Mouse (Mus musculus) hindbrain, embryonic 15.5 days (tissue): ENCODE data around the gene Plekhf1. TPM values are rescaled to one million over a fixed set of nuclear protein-coding genes. Genes with fewer than 3 reads are reported as not detected.

ENCODE experiments used
- ATAC-seq: fragments of 200-750 bp; cut with Nextera tagmentation; 2 replicates; pipeline ENCODE4 v1.8.0; 2017; ENCODE audit warnings: low read depth, moderate number of reproducible peaks, moderate TSS enrichment; ENCODE audit not compliant: low FRiP score
- H3K27ac ChIP-seq: fragments of 300-500 bp; sonication (generic); replicated peaks from 2 replicates; pipeline ENCODE4 v1.5.1; 2015; ENCODE audit warnings: mild to moderate bottlenecking, inconsistent platforms
- H3K27me3 ChIP-seq: fragments of 300-500 bp; sonication (generic); 2 replicates; pipeline ENCODE4 v1.6.1; 2015; ENCODE audit warnings: control low read depth, inconsistent platforms
- H3K36me3 ChIP-seq: fragments of 300-500 bp; sonication (generic); 2 replicates; pipeline ENCODE4 v1.6.1; 2015; ENCODE audit warnings: control low read depth, inconsistent platforms
- H3K4me1 ChIP-seq: fragments of 300-500 bp; sonication (generic); replicated peaks from 2 replicates; pipeline ENCODE4 v1.6.1; 2015; ENCODE audit warnings: control low read depth, inconsistent platforms
- H3K4me2 ChIP-seq: fragments of 300-500 bp; sonication (generic); 2 replicates; pipeline ENCODE4 v1.6.1; 2015; ENCODE audit warnings: moderate library complexity, mild to moderate bottlenecking, inconsistent platforms
- H3K4me3 ChIP-seq: fragments of 300-500 bp; sonication (generic); 2 replicates; pipeline ENCODE4 v1.5.1; 2015; ENCODE audit warnings: mild to moderate bottlenecking, inconsistent platforms
- H3K9ac ChIP-seq: fragments of 300-500 bp; sonication (generic); 2 replicates; pipeline ENCODE4 v1.6.1; 2015; ENCODE audit warnings: inconsistent platforms
- H3K9me3 ChIP-seq: fragments of 300-500 bp; sonication (generic); 2 replicates; pipeline ENCODE4 v1.6.1; 2016; ENCODE audit warnings: control low read depth, inconsistent platforms
- WGBS: fragments of 180-500 bp; shearing (Covaris S2); methylation state at CpG from one replicate; pipeline ENCODE4 v1.1.7; 2015; 5-methylcytosine and 5-hydroxymethylcytosine counted together
- polyA plus RNA-seq: library from polyadenylated mRNA; unstranded; fragments of >200 nt; fragmentation: Nextera tagmentation; extraction: Ambion mirVana; gene quantifications from 2 replicates; pipeline ENCODE4 v1.2.1, GENCODE M21; 2015

Plekhf1 gene
- polyA plus RNA-seq, 1 experiment from 2014 or later: 0.88 TPM

DNA sequence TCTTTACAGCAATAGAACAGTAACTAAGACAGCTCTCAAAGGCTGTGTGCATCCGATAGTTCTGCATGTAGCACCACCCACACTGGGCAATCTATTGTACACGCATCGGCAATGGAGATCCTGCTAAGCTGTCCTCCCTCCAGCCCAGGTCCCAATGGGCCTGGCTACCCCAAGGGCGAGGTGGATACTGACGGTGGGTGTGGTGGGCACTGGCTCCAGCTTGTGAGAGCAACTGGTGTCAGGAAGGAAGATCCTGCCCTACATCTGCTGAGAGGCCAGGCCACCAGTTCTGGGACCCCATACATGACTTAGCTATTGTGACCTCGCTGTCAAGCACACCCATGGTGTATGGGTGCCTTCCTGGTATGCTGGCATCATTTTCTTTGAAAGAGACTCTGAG, 12.1 kb downstream of the Plekhf1 start:
- Histone ChIP-seq H3K4me2 (no peak overlapping the region), H3K27me3 (no peaks in the 10 kb centered on the region), H3K4me3 (no peak overlapping the region), H3K9me3 (no peaks in the 10 kb centered on the region), H3K9ac (no peak overlapping the region), H3K4me1 (0 out of 2 replicates have a peak, but pooled peaks cover 6% of the 10 kb centered on the region), H3K27ac (no peak overlapping the region), H3K36me3 (no peaks in the 10 kb centered on the region)
- 90% methylated on average over 6 of the region's 6 CpGs for WGBS
- no peak for ATAC-seq

GRCm38 (mm10) chr7:38215281-38215680, 12.5 kb downstream of the Plekhf1 start:
- WGBS: 72% methylated on average over 7 of the region's 7 CpGs
- H3K27ac ChIP-seq: no peak overlapping the region
- H3K4me1 ChIP-seq: 0 out of 2 replicates have a peak, but pooled peaks cover 6% of the 10 kb centered on the region
- no peaks in the 10 kb centered on the region for H3K36me3 ChIP-seq
- no peaks in the 10 kb centered on the region for H3K9me3 ChIP-seq
- H3K4me2 ChIP-seq: no peak overlapping the region
- H3K9ac ChIP-seq: no peak overlapping the region
- no peak overlapping the region for H3K4me3 ChIP-seq
- H3K27me3 ChIP-seq: no peaks in the 10 kb centered on the region
- no peak for ATAC-seq

DNA sequence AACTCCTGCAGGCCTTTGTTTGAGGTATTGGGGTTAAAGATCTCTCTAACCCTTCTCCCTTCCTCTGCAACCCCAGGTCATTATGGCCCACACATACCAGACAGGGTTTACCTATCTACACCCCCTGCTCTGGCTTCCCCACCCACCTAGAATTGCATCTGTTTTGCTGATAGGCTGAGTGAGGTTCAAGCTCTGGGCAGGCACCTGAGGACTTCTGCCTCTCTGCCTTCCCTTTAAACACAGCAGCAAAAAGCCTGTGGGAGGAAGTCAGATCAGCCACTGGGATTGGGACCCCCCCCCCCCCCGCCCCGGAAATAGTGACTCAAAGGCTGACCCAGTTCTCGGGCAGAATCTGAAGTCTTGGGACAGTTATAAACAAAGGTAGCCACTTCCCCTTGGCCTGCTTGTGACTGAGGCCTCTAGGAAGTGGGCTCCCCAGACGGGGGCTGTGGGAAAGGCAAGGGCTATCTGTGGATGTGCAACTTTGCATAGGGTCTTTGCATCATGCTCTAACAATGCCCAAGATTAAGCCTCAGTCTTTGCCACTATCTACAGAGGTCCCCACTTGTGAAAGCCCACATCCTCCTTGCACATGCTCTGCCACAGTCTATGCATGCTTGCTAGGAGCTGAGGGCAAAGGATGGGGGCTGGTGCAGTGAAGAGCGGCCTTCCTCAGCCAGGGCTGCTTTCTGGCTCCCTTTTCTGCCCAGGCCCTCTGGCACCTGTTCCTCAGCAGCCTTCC, 13.2 kb downstream of the Plekhf1 start:
- H3K9me3 ChIP-seq: no peaks in the 10 kb centered on the region
- 80% methylated on average over 5 of the region's 5 CpGs for WGBS
- H3K27ac ChIP-seq: no peak overlapping the region
- H3K4me3 ChIP-seq: no peak overlapping the region
- no peak for ATAC-seq
- no peaks in the 10 kb centered on the region for H3K36me3 ChIP-seq
- 0 out of 2 replicates have a peak, but pooled peaks cover 6% of the 10 kb centered on the region for H3K4me1 ChIP-seq
- H3K9ac ChIP-seq: no peak overlapping the region
- H3K4me2 ChIP-seq: no peak overlapping the region
- H3K27me3 ChIP-seq: no peaks in the 10 kb centered on the region

DNA sequence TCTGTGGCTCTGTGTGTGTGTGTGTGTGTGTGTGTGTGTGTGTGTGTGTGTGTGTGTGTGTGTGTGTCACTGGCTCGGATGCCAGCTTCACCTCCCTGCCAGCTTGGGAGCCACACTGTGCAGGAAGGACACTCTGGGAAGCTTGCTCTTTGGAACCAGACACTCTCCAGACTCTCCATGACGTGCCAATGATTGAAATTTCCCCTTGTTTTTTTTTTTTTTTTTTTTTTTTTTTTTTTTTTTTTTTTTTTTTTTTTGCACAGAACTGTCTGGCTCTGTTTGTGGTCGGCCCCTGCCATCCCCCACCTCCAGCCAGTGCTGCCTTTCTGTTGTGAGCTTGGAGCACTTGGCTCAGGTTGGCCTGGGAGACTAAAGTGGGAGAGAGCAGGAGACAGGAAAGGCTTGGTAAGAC, 15.2 kb downstream of the Plekhf1 start:
- H3K4me2 ChIP-seq: no peak overlapping the region
- H3K9ac ChIP-seq: no peak overlapping the region
- no peak overlapping the region for H3K4me3 ChIP-seq
- no peak overlapping the region for H3K27ac ChIP-seq
- H3K4me1 ChIP-seq: 0 out of 2 replicates have a peak, but pooled peaks cover 2% of the 10 kb centered on the region
- H3K27me3 ChIP-seq: no peaks in the 10 kb centered on the region
- no peaks in the 10 kb centered on the region for H3K9me3 ChIP-seq
- WGBS: 35% methylated on average over 3 of the region's 3 CpGs
- ATAC-seq: no peak
- H3K36me3 ChIP-seq: no peaks in the 10 kb centered on the region

GRCm38 (mm10) chr7:38209478-38210152, 18.2 kb downstream of the Plekhf1 start:
- Histone ChIP-seq H3K27me3 (no peaks in the 10 kb centered on the region), H3K27ac (no peak overlapping the region), H3K4me1 (no peaks in the 10 kb centered on the region), H3K36me3 (no peaks in the 10 kb centered on the region), H3K4me2 (no peak overlapping the region), H3K9me3 (no peaks in the 10 kb centered on the region), H3K9ac (no peak overlapping the region), H3K4me3 (no peak overlapping the region)
- ATAC-seq: no peak
- 79% methylated on average over 11 of the region's 11 CpGs for WGBS

GRCm38 (mm10) chr7:38208969-38209368, 18.8 kb downstream of the Plekhf1 start:
- Histone ChIP-seq H3K4me2 (no peak overlapping the region), H3K4me1 (no peaks in the 10 kb centered on the region), H3K4me3 (no peak overlapping the region), H3K36me3 (no peaks in the 10 kb centered on the region), H3K27ac (no peak overlapping the region), H3K9me3 (no peaks in the 10 kb centered on the region), H3K27me3 (no peaks in the 10 kb centered on the region), H3K9ac (no peak overlapping the region)
- 74% methylated on average over 3 of the region's 3 CpGs for WGBS
- ATAC-seq: no peak

GRCm38 (mm10) chr7:38206564-38206963, 21.3 kb downstream of the Plekhf1 start:
- Histone ChIP-seq H3K9me3 (no peaks in the 10 kb centered on the region), H3K4me3 (no peak overlapping the region), H3K27ac (no peak overlapping the region), H3K4me1 (no peaks in the 10 kb centered on the region), H3K9ac (no peak overlapping the region), H3K27me3 (no peaks in the 10 kb centered on the region), H3K4me2 (no peak overlapping the region), H3K36me3 (no peaks in the 10 kb centered on the region)
- no peak for ATAC-seq
- 79% methylated on average over 3 of the region's 3 CpGs for WGBS

DNA sequence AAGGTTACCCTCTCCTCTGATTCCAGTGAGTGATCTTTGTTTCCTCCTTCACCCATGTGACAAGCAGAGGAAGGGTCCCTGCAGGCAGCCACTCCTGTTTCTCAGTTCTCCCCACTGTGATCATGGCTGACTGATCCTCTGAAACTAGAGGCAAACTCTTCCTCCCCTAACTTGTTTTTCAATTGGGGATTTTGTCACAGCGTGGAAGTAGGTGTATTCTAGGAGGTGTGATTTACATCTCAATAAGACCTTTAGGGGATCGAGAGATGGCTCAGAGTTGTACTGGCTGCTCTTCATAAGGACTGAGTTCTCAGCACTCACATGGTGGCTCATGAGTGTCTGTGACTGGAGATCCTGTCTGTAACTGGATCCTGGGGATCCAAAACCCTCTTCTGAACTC, 22.0 kb downstream of the Plekhf1 start:
- no peaks in the 10 kb centered on the region for H3K36me3 ChIP-seq
- peaks cover under 1% of the 10 kb centered on the region; the same call in 1 of the 2 replicates for H3K4me1 ChIP-seq
- H3K9ac ChIP-seq: no peak overlapping the region
- no peaks in the 10 kb centered on the region for H3K27me3 ChIP-seq
- no peaks in the 10 kb centered on the region for H3K9me3 ChIP-seq
- ATAC-seq: no peak
- H3K27ac ChIP-seq: no peak overlapping the region
- H3K4me2 ChIP-seq: no peak overlapping the region
- 28% methylated on average over 2 of the region's 2 CpGs for WGBS
- no peak overlapping the region for H3K4me3 ChIP-seq

GRCm38 (mm10) chr7:38204314-38204713, 23.5 kb downstream of the Plekhf1 start:
- H3K9me3 ChIP-seq: no peaks in the 10 kb centered on the region
- no peak overlapping the region for H3K27ac ChIP-seq
- H3K4me1 ChIP-seq: peaks cover 5% of the 10 kb centered on the region; the same call in 1 of the 2 replicates
- no peak overlapping the region for H3K4me2 ChIP-seq
- no peak overlapping the region for H3K9ac ChIP-seq
- WGBS: 89% methylated on average over 6 of the region's 6 CpGs
- H3K27me3 ChIP-seq: no peaks in the 10 kb centered on the region
- H3K4me3 ChIP-seq: no peak overlapping the region
- no peak for ATAC-seq
- no peaks in the 10 kb centered on the region for H3K36me3 ChIP-seq

DNA sequence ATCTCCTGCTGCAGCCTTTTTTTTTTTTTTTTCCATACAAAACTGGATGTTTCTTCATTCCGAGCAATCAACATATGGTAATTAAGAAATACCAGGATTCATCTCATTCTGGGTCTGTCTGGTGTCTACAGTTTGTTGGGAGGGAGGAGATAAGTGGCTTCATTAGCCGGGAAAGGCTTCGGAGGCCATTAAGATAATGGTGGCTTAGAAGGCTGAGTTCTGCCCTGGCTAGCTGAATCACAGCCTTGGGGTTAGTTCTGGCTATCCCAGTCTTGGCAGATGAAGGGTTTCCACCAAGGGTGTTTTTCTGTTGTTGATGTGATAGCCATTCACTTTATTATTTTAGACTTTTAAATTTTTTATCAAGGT, 26.5 kb downstream of the Plekhf1 start:
- no peaks in the 10 kb centered on the region for H3K9me3 ChIP-seq
- H3K9ac ChIP-seq: no peak overlapping the region
- peaks cover 5% of the 10 kb centered on the region; the same call in 1 of the 2 replicates for H3K4me1 ChIP-seq
- no peaks in the 10 kb centered on the region; the same call in 1 of the 2 replicates for H3K36me3 ChIP-seq
- 0 out of 2 replicates have a peak overlapping the region, but pooled peaks have one; percentile 64 for H3K27ac ChIP-seq
- peak overlapping the region; percentile 38; the same call in 1 of the 2 replicates for H3K4me3 ChIP-seq
- ATAC-seq: peak; percentile 27; the same call in 1 of the 2 replicates
- WGBS: 34% methylated on average over 3 of the region's 3 CpGs
- H3K27me3 ChIP-seq: no peaks in the 10 kb centered on the region
- H3K4me2 ChIP-seq: peak overlapping the region; percentile 61

- H3K4me1 ChIP-seq: peaks cover 5% of the 10 kb centered on the region; the same call in 1 of the 2 replicates
- H3K27me3 ChIP-seq: no peaks in the 10 kb centered on the region
- peak; percentile 86 for ATAC-seq
- H3K9me3 ChIP-seq: no peaks in the 10 kb centered on the region
- no peaks in the 10 kb centered on the region; the same call in 1 of the 2 replicates for H3K36me3 ChIP-seq
- WGBS: under 1% methylated on average over 28 of the region's 28 CpGs
- peak overlapping the region; percentile 61 for H3K4me2 ChIP-seq
- peak overlapping the region; percentile 64 for H3K27ac ChIP-seq
- peak overlapping the region; percentile 25 for H3K9ac ChIP-seq
- H3K4me3 ChIP-seq: peak overlapping the region; percentile 38
These were observed 27.1 kb downstream of the Plekhf1 start for GRCm38 (mm10) chr7:38200606-38201289.
